Mouse (Mus musculus) cerebellum, adult 9-10 months (tissue): Measurements from ENCODE around the gene Ndufaf2.

ENCODE experiments used
- DNase-seq: peaks from one replicate; pipeline ENCODE4 v3.0.0; 2022

Gene Ndufaf2

GRCm38 (mm10) chr13:108077901-108078300 is 80.5 kb downstream of the Ndufaf2 start:
- no peak for DNase-seq

GRCm38 (mm10) chr13:108077476-108077875 is 80.9 kb downstream of the Ndufaf2 start:
- peak; percentile 25 for DNase-seq

GRCm38 (mm10) chr13:108070171-108070570 is 88.3 kb downstream of the Ndufaf2 start:
- DNase-seq = no peak

GRCm38 (mm10) chr13:108069151-108069550 is 89.3 kb downstream of the Ndufaf2 start:
- DNase-seq = no peak

GRCm38 (mm10) chr13:108066021-108066420 is 92.4 kb downstream of the Ndufaf2 start:
- no peak for DNase-seq

GRCm38 (mm10) chr13:108064331-108064730 is 94.1 kb downstream of the Ndufaf2 start:
- DNase-seq = no peak

- no peak for DNase-seq
Observed at GRCm38 (mm10) chr13:108063374-108064134, 94.9 kb downstream of the Ndufaf2 start.

- DNase-seq = no peak
Observed at GRCm38 (mm10) chr13:108062900-108063299, 95.5 kb downstream of the Ndufaf2 start.

GRCm38 (mm10) chr13:108060936-108061578 is 97.4 kb downstream of the Ndufaf2 start:
- no peak for DNase-seq

- no peak for DNase-seq
Observed at GRCm38 (mm10) chr13:108060286-108060885, 98.0 kb downstream of the Ndufaf2 start.

- no peak for DNase-seq
Observed at GRCm38 (mm10) chr13:108056896-108057295, 101.5 kb downstream of the Ndufaf2 start.

GRCm38 (mm10) chr13:108047364-108047763 is 111.1 kb downstream of the Ndufaf2 start:
- DNase-seq = no peak

GRCm38 (mm10) chr13:108046891-108047290 is 111.5 kb downstream of the Ndufaf2 start:
- no peak for DNase-seq

GRCm38 (mm10) chr13:108046071-108046470 is 112.4 kb downstream of the Ndufaf2 start:
- no peak for DNase-seq

GRCm38 (mm10) chr13:108045646-108046045 is 112.8 kb downstream of the Ndufaf2 start:
- no peak for DNase-seq

GRCm38 (mm10) chr13:108044222-108044941 is 114.0 kb downstream of the Ndufaf2 start, which contains the start of gene Smim15:
TSS of gene Smim15 (plus strand) at chr13:108044446.
- peak; percentile 83 for DNase-seq

GRCm38 (mm10) chr13:108043431-108044221 is 114.8 kb downstream of the Ndufaf2 start:
- peak; percentile 56 for DNase-seq

- peak; percentile 57 for DNase-seq
Observed at GRCm38 (mm10) chr13:108041358-108041757, 117.1 kb downstream of the Ndufaf2 start.

GRCm38 (mm10) chr13:108040451-108040850 is 118.0 kb downstream of the Ndufaf2 start:
- no peak for DNase-seq

GRCm38 (mm10) chr13:108039902-108040301 is 118.5 kb downstream of the Ndufaf2 start:
- no peak for DNase-seq

GRCm38 (mm10) chr13:108039375-108039774 is 119.0 kb downstream of the Ndufaf2 start:
- DNase-seq = no peak

- DNase-seq = no peak
Observed at GRCm38 (mm10) chr13:108032789-108033188, 125.6 kb downstream of the Ndufaf2 start.
